Mouse (Mus musculus) thymus, postnatal 0 days (tissue): ENCODE data around the gene Apeh. TPM values are rescaled to one million over a fixed set of nuclear protein-coding genes. Genes with fewer than 3 reads are reported as not detected.
A peak's percentile ranks its signal among the peaks of the same experiment; 100 is the strongest.
"Not testable (repeated sequence)": the region's sequence is repeated elsewhere in the genome, so short reads cannot be mapped to it uniquely, and the experiment has no call there.

Experiments used
- DNase-seq: peaks from one replicate; pipeline ENCODE4 v3.0.0-alpha.2; 2015; ENCODE audit warnings: low spot score
- polyA plus RNA-seq: library from polyadenylated mRNA; unstranded; fragments of >200 nt; fragmentation: Nextera tagmentation; extraction: Ambion mirVana; gene quantifications from 2 replicates; pipeline ENCODE4 v1.2.1, GENCODE M21; 2015

The Apeh gene
- 48.0 and 51.4 TPM in 2 replicates for polyA plus RNA-seq

- DNase-seq: peak; percentile 93
Observed at GRCm38 (mm10) chr9:108094184-108094941, at the start of gene Apeh. Gene Apeh (minus strand): TSS chr9:108094606.

- no peak for DNase-seq
Observed at GRCm38 (mm10) chr9:108143470-108143869, 49.1 kb upstream of the Apeh start.

GRCm38 (mm10) chr9:108141387-108141786, 47.0 kb upstream of the Apeh start:
- no peak for DNase-seq

- DNase-seq: no peak
Observed at GRCm38 (mm10) chr9:108139963-108140695, 45.7 kb upstream of the Apeh start.

GRCm38 (mm10) chr9:108139169-108139962, 45.0 kb upstream of the Apeh start:
- no peak for DNase-seq

GRCm38 (mm10) chr9:108138118-108138517, 43.7 kb upstream of the Apeh start:
- DNase-seq: no peak

- DNase-seq: no peak
Observed at GRCm38 (mm10) chr9:108137523-108137922, 43.1 kb upstream of the Apeh start.

- no peak for DNase-seq
Observed at GRCm38 (mm10) chr9:108136930-108137462, 42.6 kb upstream of the Apeh start.

- peak; percentile 52 for DNase-seq
Observed at GRCm38 (mm10) chr9:108136225-108136624, 41.8 kb upstream of the Apeh start.

GRCm38 (mm10) chr9:108135679-108136078, 41.3 kb upstream of the Apeh start:
- not testable (repeated sequence) for DNase-seq

GRCm38 (mm10) chr9:108133478-108133877, 39.1 kb upstream of the Apeh start:
- DNase-seq: no peak

- no peak for DNase-seq
Observed at GRCm38 (mm10) chr9:108132373-108132772, 38.0 kb upstream of the Apeh start.

GRCm38 (mm10) chr9:108131502-108131901, 37.1 kb upstream of the Apeh start:
- DNase-seq: no peak

- no peak for DNase-seq
Observed at GRCm38 (mm10) chr9:108129042-108129948, 34.9 kb upstream of the Apeh start.

- no peak for DNase-seq
Observed at GRCm38 (mm10) chr9:108128248-108128647, 33.8 kb upstream of the Apeh start.

GRCm38 (mm10) chr9:108126436-108127180, 32.2 kb upstream of the Apeh start:
- no peak for DNase-seq

GRCm38 (mm10) chr9:108125731-108126130, 31.3 kb upstream of the Apeh start:
- no peak for DNase-seq

GRCm38 (mm10) chr9:108123916-108124315, 29.5 kb upstream of the Apeh start:
- DNase-seq: no peak

GRCm38 (mm10) chr9:108121170-108121969, 27.0 kb upstream of the Apeh start:
- no peak for DNase-seq
